Mouse (Mus musculus) testis, adult 2 months (tissue): ENCODE measurements around the gene Als2.

ENCODE experiments used
- CTCF ChIP-seq: fragments of 200-500 bp; IDR thresholded peaks from 2 replicates; pipeline ENCODE4 v1.5.1; 2012; ENCODE audit warnings: low read depth, mild to moderate bottlenecking, inconsistent platforms, low read length, moderate library complexity; ENCODE audit not compliant: control insufficient read depth, insufficient read depth, insufficient replicate concordance
- POLR2A ChIP-seq: fragments of 200-500 bp; IDR thresholded peaks from 2 replicates; pipeline ENCODE4 v1.6.1; 2012; ENCODE audit warnings: low read depth, mild to moderate bottlenecking, inconsistent platforms, low read length, moderate library complexity; ENCODE audit not compliant: control insufficient read depth

GRCm38 (mm10) chr1:59257736-59258135 lies 20.7 kb upstream of the Als2 start:
- no peak for TF ChIP-seq CTCF
- TF ChIP-seq POLR2A = no peak
